Mouse (Mus musculus) cerebellum, adult 11-12 months (tissue): ENCODE data around the gene Fgfr2.

Experiments
- DNase-seq: peaks from one replicate; pipeline ENCODE4 v3.0.0; 2022

Fgfr2 gene

GRCm38 (mm10) chr7:132347273-132348045 is 775.7 kb downstream of the Fgfr2 start:
- no peak for DNase-seq

GRCm38 (mm10) chr7:132345526-132346070 is 777.6 kb downstream of the Fgfr2 start:
- no peak for DNase-seq

GRCm38 (mm10) chr7:132344606-132345005 is 778.5 kb downstream of the Fgfr2 start:
- no peak for DNase-seq

- no peak for DNase-seq
Measured at GRCm38 (mm10) chr7:132343900-132344299, 779.2 kb downstream of the Fgfr2 start.

GRCm38 (mm10) chr7:132343146-132343545 is 780.0 kb downstream of the Fgfr2 start:
- no peak for DNase-seq

- DNase-seq = no peak
Measured at GRCm38 (mm10) chr7:132339041-132339839, 783.9 kb downstream of the Fgfr2 start.

GRCm38 (mm10) chr7:132338350-132338749 is 784.8 kb downstream of the Fgfr2 start:
- no peak for DNase-seq

GRCm38 (mm10) chr7:132337268-132337917 is 785.8 kb downstream of the Fgfr2 start:
- DNase-seq = no peak

- DNase-seq = no peak
Measured at GRCm38 (mm10) chr7:132336781-132337180, 786.4 kb downstream of the Fgfr2 start.

- no peak for DNase-seq
Measured at GRCm38 (mm10) chr7:132335367-132335766, 787.8 kb downstream of the Fgfr2 start.

GRCm38 (mm10) chr7:132333078-132333477 is 790.1 kb downstream of the Fgfr2 start:
- no peak for DNase-seq

- no peak for DNase-seq
Measured at GRCm38 (mm10) chr7:132332176-132332575, 791.0 kb downstream of the Fgfr2 start.

GRCm38 (mm10) chr7:132330179-132330578 is 793.0 kb downstream of the Fgfr2 start:
- no peak for DNase-seq

GRCm38 (mm10) chr7:132328648-132329047 is 794.5 kb downstream of the Fgfr2 start:
- DNase-seq = no peak

- peak; percentile 59 for DNase-seq
Measured at GRCm38 (mm10) chr7:132325549-132326331, 797.4 kb downstream of the Fgfr2 start.

GRCm38 (mm10) chr7:132323430-132323829 is 799.7 kb downstream of the Fgfr2 start:
- no peak for DNase-seq

GRCm38 (mm10) chr7:132321392-132321958 is 801.7 kb downstream of the Fgfr2 start:
- no peak for DNase-seq

- DNase-seq = peak; percentile 47
Measured at GRCm38 (mm10) chr7:132317036-132317541, 806.1 kb downstream of the Fgfr2 start, which contains the start of gene Chst15. Chst15 (minus strand) TSS chr7:132317228.

- DNase-seq = peak; percentile 69
Measured at GRCm38 (mm10) chr7:132316101-132317035, 806.8 kb downstream of the Fgfr2 start.
